Mouse (Mus musculus) E14TG2a.4 (cell line): ENCODE measurements around the gene Evi5.

ENCODE experiments used
- H3K27me3 ChIP-seq: 2 replicates; pipeline ENCODE4 v1.6.1; 2014; ENCODE audit warnings: low read length, control low read depth; ENCODE audit not compliant: insufficient read depth
- H3K36me3 ChIP-seq: 2 replicates; pipeline ENCODE4 v1.6.1; 2014; ENCODE audit warnings: low read length, control low read depth; ENCODE audit not compliant: insufficient read depth
- H3K4me1 ChIP-seq: replicated peaks from 2 replicates; pipeline ENCODE4 v1.6.1; 2014; ENCODE audit warnings: low read depth, low read length, control low read depth
- H3K4me3 ChIP-seq: replicated peaks from 2 replicates; pipeline ENCODE4 v1.5.1; 2014; ENCODE audit warnings: mild to moderate bottlenecking, low read length
- H3K9me3 ChIP-seq: 2 replicates; pipeline ENCODE4 v1.6.1; 2014; ENCODE audit warnings: low read length, control low read depth
- CTCF ChIP-seq: conservative IDR thresholded peaks from 2 replicates; pipeline ENCODE4 v1.5.1; 2014; ENCODE audit warnings: low read length
- NANOG ChIP-seq: IDR thresholded peaks from 2 replicates; pipeline ENCODE4 v1.6.1; 2014; ENCODE audit warnings: borderline replicate concordance, low read length, mixed read lengths
- POU5F1 ChIP-seq: IDR thresholded peaks from 2 replicates; pipeline ENCODE4 v1.6.1; 2014; ENCODE audit warnings: low read length, borderline replicate concordance

Evi5 gene

GRCm38 (mm10) chr5:107877053-107877452, 2.1 kb upstream of the Evi5 start:
- H3K4me1 ChIP-seq: peaks cover 27% of the 10 kb centered on the region
- no peaks in the 10 kb centered on the region for H3K27me3 ChIP-seq
- TF ChIP-seq CTCF (peak; percentile 47), NANOG (no peak), POU5F1 (no peak)
- H3K4me3 ChIP-seq: no peak overlapping the region
- no peaks in the 10 kb centered on the region for H3K36me3 ChIP-seq
- H3K9me3 ChIP-seq: no peaks in the 10 kb centered on the region

GRCm38 (mm10) chr5:107875261-107875611, 329 bp upstream of the Evi5 start:
- H3K4me1 ChIP-seq: peaks cover 23% of the 10 kb centered on the region
- no peaks in the 10 kb centered on the region for H3K36me3 ChIP-seq
- TF ChIP-seq CTCF (no peak), POU5F1 (no peak), NANOG (no peak)

GRCm38 (mm10) chr5:107873886-107874302, 1.0 kb downstream of the Evi5 start:
- TF ChIP-seq NANOG: no peak
- TF ChIP-seq POU5F1: no peak
- no peak for TF ChIP-seq CTCF
- H3K4me3 ChIP-seq: no peak overlapping the region
- no peaks in the 10 kb centered on the region for H3K36me3 ChIP-seq
- peaks cover 5% of the 10 kb centered on the region; the same call in 1 of the 2 replicates for H3K27me3 ChIP-seq
- peaks cover 23% of the 10 kb centered on the region for H3K4me1 ChIP-seq
- no peaks in the 10 kb centered on the region for H3K9me3 ChIP-seq

More at GRCm38 (mm10) chr5:107875261-107875611, 329 bp upstream of the Evi5 start:
- Histone ChIP-seq H3K27me3 (peaks cover 5% of the 10 kb centered on the region; the same call in 1 of the 2 replicates), H3K9me3 (no peaks in the 10 kb centered on the region), H3K4me3 (no peak overlapping the region)

- Histone ChIP-seq H3K9me3 (no peaks in the 10 kb centered on the region), H3K4me3 (no peak overlapping the region), H3K4me1 (peaks cover 23% of the 10 kb centered on the region), H3K36me3 (no peaks in the 10 kb centered on the region), H3K27me3 (peaks cover 5% of the 10 kb centered on the region; the same call in 1 of the 2 replicates)
- TF ChIP-seq NANOG (no peak), CTCF (no peak), POU5F1 (no peak)
Observed at GRCm38 (mm10) chr5:107873330-107873729, 1.6 kb downstream of the Evi5 start.

GRCm38 (mm10) chr5:107869701-107870100, 5.2 kb downstream of the Evi5 start:
- H3K4me3 ChIP-seq: no peak overlapping the region; the same call in 1 of the 2 replicates
- peaks cover 45% of the 10 kb centered on the region for H3K4me1 ChIP-seq
- TF ChIP-seq POU5F1 (no peak), NANOG (no peak), CTCF (no peak)
- no peaks in the 10 kb centered on the region for H3K9me3 ChIP-seq
- H3K36me3 ChIP-seq: no peaks in the 10 kb centered on the region
- H3K27me3 ChIP-seq: peaks cover 5% of the 10 kb centered on the region; the same call in 1 of the 2 replicates

- TF ChIP-seq NANOG (no peak), POU5F1 (no peak), CTCF (no peak)
Observed at GRCm38 (mm10) chr5:107868905-107869424, 5.9 kb downstream of the Evi5 start.

GRCm38 (mm10) chr5:107867970-107868904, 6.7 kb downstream of the Evi5 start:
- Histone ChIP-seq H3K36me3 (no peaks in the 10 kb centered on the region), H3K4me1 (peaks cover 48% of the 10 kb centered on the region), H3K4me3 (peak overlapping the region; percentile 88), H3K9me3 (no peaks in the 10 kb centered on the region), H3K27me3 (peaks cover 5% of the 10 kb centered on the region; the same call in 1 of the 2 replicates)
- TF ChIP-seq NANOG (no peak), POU5F1 (no peak), CTCF (no peak)

More at GRCm38 (mm10) chr5:107868905-107869424, 5.9 kb downstream of the Evi5 start:
- Histone ChIP-seq H3K4me1 (peaks cover 45% of the 10 kb centered on the region), H3K9me3 (no peaks in the 10 kb centered on the region), H3K4me3 (peak overlapping the region; percentile 88), H3K36me3 (no peaks in the 10 kb centered on the region), H3K27me3 (peaks cover 5% of the 10 kb centered on the region; the same call in 1 of the 2 replicates)

GRCm38 (mm10) chr5:107866127-107867126, 8.5 kb downstream of the Evi5 start:
- H3K9me3 ChIP-seq: no peaks in the 10 kb centered on the region
- H3K4me1 ChIP-seq: peaks cover 52% of the 10 kb centered on the region
- H3K36me3 ChIP-seq: no peaks in the 10 kb centered on the region
- TF ChIP-seq POU5F1 (no peak), NANOG (no peak), CTCF (no peak)
- peaks cover 5% of the 10 kb centered on the region; the same call in 1 of the 2 replicates for H3K27me3 ChIP-seq
- no peak overlapping the region for H3K4me3 ChIP-seq
